Mouse (Mus musculus) ES-Bruce4 (cell line): Measurements from ENCODE around the gene Bcar1.

Source experiments
- CTCF ChIP-seq: IDR thresholded peaks from one replicate; pipeline ENCODE4 v1.8.1; 2011; ENCODE audit warnings: low read depth, low read length
- EP300 ChIP-seq: IDR thresholded peaks from 2 replicates; pipeline ENCODE4 v1.6.1; 2011; ENCODE audit warnings: low read depth, low read length; ENCODE audit not compliant: insufficient read depth
- POLR2A ChIP-seq: IDR thresholded peaks from one replicate; pipeline ENCODE4 v1.8.1; 2011; ENCODE audit warnings: low read length; ENCODE audit not compliant: insufficient read depth

- TF ChIP-seq CTCF (no peak), POLR2A (no peak), EP300 (no peak)
Measured at GRCm38 (mm10) chr8:111745086-111745485, 1.5 kb upstream of the Bcar1 start.
